Mouse (Mus musculus) embryonic facial prominence, embryonic 12.5 days (tissue): ENCODE measurements around the gene 4931414P19Rik. TPM values are rescaled to one million over a fixed set of nuclear protein-coding genes. Genes with fewer than 3 reads are reported as not detected.

Experiments used
- ATAC-seq: fragments of 200-750 bp; cut with Nextera tagmentation; 2 replicates; pipeline ENCODE4 v1.8.0; 2017; ENCODE audit not compliant: insufficient number of reproducible peaks, insufficient read depth, low FRiP score, low TSS enrichment
- H3K27ac ChIP-seq: fragments of 300-500 bp; sonication (generic); 2 replicates; pipeline ENCODE4 v1.5.1; 2016; ENCODE audit warnings: mild to moderate bottlenecking
- H3K27me3 ChIP-seq: fragments of 300-500 bp; sonication (generic); 2 replicates; pipeline ENCODE4 v1.6.1; 2016; ENCODE audit warnings: mild to moderate bottlenecking, moderate library complexity
- H3K36me3 ChIP-seq: fragments of 300-500 bp; sonication (generic); 2 replicates; pipeline ENCODE4 v1.6.1; 2016; ENCODE audit warnings: mild to moderate bottlenecking
- H3K4me1 ChIP-seq: fragments of 300-500 bp; sonication (generic); 2 replicates; pipeline ENCODE4 v1.6.1; 2016
- H3K4me2 ChIP-seq: fragments of 300-500 bp; sonication (generic); replicated peaks from 2 replicates; pipeline ENCODE4 v1.6.1; 2016; ENCODE audit warnings: mild to moderate bottlenecking, moderate library complexity
- H3K4me3 ChIP-seq: fragments of 300-500 bp; sonication (generic); 2 replicates; pipeline ENCODE4 v1.5.1; 2016; ENCODE audit warnings: mild to moderate bottlenecking
- H3K9ac ChIP-seq: fragments of 300-500 bp; sonication (generic); 2 replicates; pipeline ENCODE4 v1.6.1; 2016; ENCODE audit warnings: mild to moderate bottlenecking, moderate library complexity
- H3K9me3 ChIP-seq: fragments of 300-500 bp; sonication (generic); 2 replicates; pipeline ENCODE4 v1.6.1; 2016; ENCODE audit warnings: mild to moderate bottlenecking, moderate library complexity
- WGBS: fragments of 180-500 bp; shearing (Covaris S2); methylation state at CpG from one replicate; pipeline ENCODE4 v1.1.7; 2016; 5-methylcytosine and 5-hydroxymethylcytosine counted together
- polyA plus RNA-seq: library from polyadenylated mRNA; unstranded; fragments of >200 nt; fragmentation: Nextera tagmentation; extraction: Ambion mirVana; gene quantifications from 2 replicates; pipeline ENCODE4 v1.2.1, GENCODE M21; 2016

Gene 4931414P19Rik
- polyA plus RNA-seq, 1 experiment from 2014 or later = 10.1 TPM

- WGBS = under 1% methylated on average over 47 of the region's 52 CpGs
- Histone ChIP-seq H3K4me3 (peak within 1 kb of the TSS; percentile 59), H3K27me3 (no peaks in the 10 kb centered on the region), H3K27ac (peak within 1 kb of the TSS; percentile 88), H3K36me3 (peaks cover 65% of the 10 kb centered on the region), H3K4me2 (peak within 1 kb of the TSS; percentile 90), H3K9me3 (no peaks in the 10 kb centered on the region), H3K9ac (peak within 1 kb of the TSS; percentile 83), H3K4me1 (peaks cover 24% of the 10 kb centered on the region)
- ATAC-seq = peak; percentile 91
These were observed 35.6 kb upstream of the 4931414P19Rik start, which contains the start of gene Cdh24 for GRCm38 (mm10) chr14:54641305-54641969. TSS of gene Cdh24 (minus strand) at chr14:54641364.

- Histone ChIP-seq H3K9ac (peak within 1 kb of the TSS; percentile 83), H3K4me2 (peak within 1 kb of the TSS; percentile 90), H3K4me3 (peak within 1 kb of the TSS; percentile 59), H3K4me1 (peaks cover 24% of the 10 kb centered on the region), H3K36me3 (peaks cover 65% of the 10 kb centered on the region), H3K9me3 (no peaks in the 10 kb centered on the region), H3K27me3 (no peaks in the 10 kb centered on the region), H3K27ac (peak within 1 kb of the TSS; percentile 88)
- 1% methylated on average over 28 of the region's 28 CpGs for WGBS
- no peak for ATAC-seq
These were observed 35.1 kb upstream of the 4931414P19Rik start, which contains the start of gene Gm17606 for GRCm38 (mm10) chr14:54640946-54641304. TSS of gene Gm17606 (plus strand) at chr14:54640952.

- H3K36me3 ChIP-seq = peaks cover 61% of the 10 kb centered on the region
- no peaks in the 10 kb centered on the region for H3K27me3 ChIP-seq
- WGBS = 9% methylated on average over 4 of the region's 4 CpGs
- ATAC-seq = no peak
- H3K4me3 ChIP-seq = peak overlapping the region; percentile 59
- peaks cover 24% of the 10 kb centered on the region for H3K4me1 ChIP-seq
- no peak overlapping the region for H3K27ac ChIP-seq
- peak overlapping the region; percentile 90 for H3K4me2 ChIP-seq
- H3K9ac ChIP-seq = peak overlapping the region; percentile 83
- H3K9me3 ChIP-seq = no peaks in the 10 kb centered on the region
These were observed 34.3 kb upstream of the 4931414P19Rik start for GRCm38 (mm10) chr14:54640121-54640520.

- Histone ChIP-seq H3K4me2 (no peak overlapping the region), H3K9me3 (no peaks in the 10 kb centered on the region), H3K36me3 (peaks cover 54% of the 10 kb centered on the region), H3K27ac (no peak overlapping the region), H3K9ac (no peak overlapping the region; the same call in 1 of the 2 replicates), H3K4me3 (no peak overlapping the region), H3K27me3 (no peaks in the 10 kb centered on the region), H3K4me1 (peaks cover 24% of the 10 kb centered on the region)
- 78% methylated on average over 5 of the region's 5 CpGs for WGBS
- no peak for ATAC-seq
These were observed 32.4 kb upstream of the 4931414P19Rik start for GRCm38 (mm10) chr14:54638210-54638609.

- WGBS = 48% methylated on average over 8 of the region's 8 CpGs
- H3K4me3 ChIP-seq = no peak overlapping the region
- peaks cover 55% of the 10 kb centered on the region for H3K36me3 ChIP-seq
These were observed 31.2 kb upstream of the 4931414P19Rik start for GRCm38 (mm10) chr14:54636954-54637353.

GRCm38 (mm10) chr14:54634182-54634581 is 28.4 kb upstream of the 4931414P19Rik start:
- Histone ChIP-seq H3K9ac (no peak overlapping the region), H3K27me3 (no peaks in the 10 kb centered on the region), H3K4me3 (no peak overlapping the region), H3K9me3 (no peaks in the 10 kb centered on the region), H3K36me3 (peaks cover 75% of the 10 kb centered on the region), H3K4me2 (no peak overlapping the region), H3K4me1 (peaks cover 4% of the 10 kb centered on the region; the same call in 1 of the 2 replicates), H3K27ac (no peak overlapping the region)
- WGBS = 87% methylated on average over 4 of the region's 4 CpGs
- ATAC-seq = no peak

More at GRCm38 (mm10) chr14:54636954-54637353, 31.2 kb upstream of the 4931414P19Rik start:
- no peak overlapping the region for H3K9ac ChIP-seq
- ATAC-seq = no peak
- H3K9me3 ChIP-seq = no peaks in the 10 kb centered on the region
- H3K27ac ChIP-seq = no peak overlapping the region
- H3K4me2 ChIP-seq = no peak overlapping the region
- no peaks in the 10 kb centered on the region for H3K27me3 ChIP-seq
- H3K4me1 ChIP-seq = peaks cover 24% of the 10 kb centered on the region

GRCm38 (mm10) chr14:54632252-54632651 is 26.5 kb upstream of the 4931414P19Rik start:
- H3K27ac ChIP-seq = 0 out of 2 replicates have a peak overlapping the region, but pooled peaks have one; percentile 4
- H3K9ac ChIP-seq = 0 out of 2 replicates have a peak overlapping the region, but pooled peaks have one; percentile 15
- H3K36me3 ChIP-seq = peaks cover 61% of the 10 kb centered on the region
- WGBS = 95% methylated on average over 37 of the region's 37 CpGs
- H3K27me3 ChIP-seq = no peaks in the 10 kb centered on the region
- H3K4me1 ChIP-seq = no peaks in the 10 kb centered on the region
- ATAC-seq = no peak
- H3K4me3 ChIP-seq = no peak overlapping the region
- no peaks in the 10 kb centered on the region for H3K9me3 ChIP-seq
- no peak overlapping the region for H3K4me2 ChIP-seq

- 63% methylated on average over 4 of the region's 4 CpGs for WGBS
- H3K9me3 ChIP-seq = no peaks in the 10 kb centered on the region
- no peaks in the 10 kb centered on the region for H3K27me3 ChIP-seq
- no peak overlapping the region for H3K9ac ChIP-seq
- H3K36me3 ChIP-seq = peaks cover 51% of the 10 kb centered on the region
- no peak overlapping the region for H3K4me3 ChIP-seq
- 0 out of 2 replicates have a peak overlapping the region, but pooled peaks have one; percentile 4 for H3K27ac ChIP-seq
- ATAC-seq = no peak
- H3K4me1 ChIP-seq = no peaks in the 10 kb centered on the region
- H3K4me2 ChIP-seq = no peak overlapping the region
These were observed 25.4 kb upstream of the 4931414P19Rik start for GRCm38 (mm10) chr14:54631240-54631599.

- 0 out of 2 replicates have a peak overlapping the region, but pooled peaks have one; percentile 4 for H3K27ac ChIP-seq
These were observed 24.9 kb upstream of the 4931414P19Rik start for GRCm38 (mm10) chr14:54630583-54631239.

GRCm38 (mm10) chr14:54629797-54630196 is 24.0 kb upstream of the 4931414P19Rik start:
- ATAC-seq = no peak
- Histone ChIP-seq H3K27me3 (0 out of 2 replicates have a peak, but pooled peaks cover 5% of the 10 kb centered on the region), H3K27ac (no peak overlapping the region), H3K4me1 (no peaks in the 10 kb centered on the region), H3K9ac (no peak overlapping the region), H3K4me3 (no peak overlapping the region), H3K4me2 (no peak overlapping the region), H3K9me3 (no peaks in the 10 kb centered on the region), H3K36me3 (peaks cover 45% of the 10 kb centered on the region)
- WGBS = 93% methylated on average over 2 of the region's 2 CpGs

More at GRCm38 (mm10) chr14:54630583-54631239, 24.9 kb upstream of the 4931414P19Rik start:
- no peaks in the 10 kb centered on the region for H3K4me1 ChIP-seq
- WGBS = 74% methylated on average over 11 of the region's 11 CpGs
- H3K36me3 ChIP-seq = peaks cover 46% of the 10 kb centered on the region
- H3K9me3 ChIP-seq = no peaks in the 10 kb centered on the region
- no peak overlapping the region for H3K4me3 ChIP-seq
- H3K4me2 ChIP-seq = no peak overlapping the region
- ATAC-seq = no peak
- H3K27me3 ChIP-seq = 0 out of 2 replicates have a peak, but pooled peaks cover 2% of the 10 kb centered on the region
- no peak overlapping the region for H3K9ac ChIP-seq

GRCm38 (mm10) chr14:54628103-54628502 is 22.3 kb upstream of the 4931414P19Rik start:
- 0 out of 2 replicates have a peak, but pooled peaks cover 5% of the 10 kb centered on the region for H3K27me3 ChIP-seq
- H3K4me1 ChIP-seq = no peaks in the 10 kb centered on the region
- H3K4me3 ChIP-seq = no peak overlapping the region
- H3K4me2 ChIP-seq = no peak overlapping the region
- no peak overlapping the region for H3K27ac ChIP-seq
- WGBS = 71% methylated on average over 5 of the region's 5 CpGs
- ATAC-seq = no peak
- H3K9ac ChIP-seq = no peak overlapping the region
- H3K9me3 ChIP-seq = no peaks in the 10 kb centered on the region
- peaks cover 31% of the 10 kb centered on the region for H3K36me3 ChIP-seq
